Mouse (Mus musculus): ENCODE measurements around the gene Klk10. TPM values are rescaled to one million over a fixed set of nuclear protein-coding genes. Genes with fewer than 3 reads are reported as not detected.

Klk10 gene
- polyA plus RNA-seq (2017; shearing (Covaris generic)), result 0.21 TPM

GRCm38 (mm10) chr7:43780746-43781145 lies at the start of gene Klk10:
Klk10 (plus strand) TSS chr7:43781035.

GRCm38 (mm10) chr7:43768597-43768996 lies 12.2 kb upstream of the Klk10 start, which contains the start of gene Klk12:
Klk12 (plus strand) TSS chr7:43768897.

GRCm38 (mm10) chr7:43774364-43774763 lies 6.5 kb upstream of the Klk10 start, which contains the start of gene Klk11:
Klk11 (plus strand) TSS chr7:43774604.

GRCm38 (mm10) chr7:43791591-43791990 lies 10.8 kb downstream of the Klk10 start, which contains the start of gene Klk9:
Klk9 (plus strand) TSS chr7:43791891.

GRCm38 (mm10) chr7:43797333-43797769 lies 16.5 kb downstream of the Klk10 start, which contains the start of gene Klk8:
Klk8 (plus strand) TSS chr7:43797577.

GRCm38 (mm10) chr7:43810994-43811393 lies 30.2 kb downstream of the Klk10 start, which contains the start of gene Klk7:
Klk7 (plus strand) TSS chr7:43811294.

GRCm38 (mm10) chr7:43824199-43824598 lies 43.4 kb downstream of the Klk10 start, which contains the start of gene Klk6:
Klk6 (plus strand) TSS chr7:43824499.

Other genes starting within 250 kb of the Klk10 start
- gene Cd33, start 236.6 kb upstream of the Klk10 start, polyA plus RNA-seq (2017; shearing (Covaris generic)), result 0.27 TPM
- gene Zfp658, start 218.8 kb upstream of the Klk10 start, polyA plus RNA-seq (2017; shearing (Covaris generic)), result 6.2 TPM
- gene Zfp719, start 201.4 kb upstream of the Klk10 start, polyA plus RNA-seq (2017; shearing (Covaris generic)), result 15.6 TPM
- not detected for gene Zfp819, start 173.9 kb upstream of the Klk10 start, polyA plus RNA-seq (2017; shearing (Covaris generic))
- gene Ceacam18, start 146.3 kb upstream of the Klk10 start, polyA plus RNA-seq (2017; shearing (Covaris generic)), result not detected
- 1.8 TPM for gene Siglece, start 120.9 kb upstream of the Klk10 start, polyA plus RNA-seq (2017; shearing (Covaris generic))
- gene Ctu1, start 109.0 kb upstream of the Klk10 start, polyA plus RNA-seq (2017; shearing (Covaris generic)), result 5.2 TPM
- gene Klk14, start 90.6 kb upstream of the Klk10 start, polyA plus RNA-seq (2017; shearing (Covaris generic)), result not detected
- gene Klk13, start 68.5 kb upstream of the Klk10 start, polyA plus RNA-seq (2017; shearing (Covaris generic)), result not detected
- not detected for gene Klk12, start 12.1 kb upstream of the Klk10 start, polyA plus RNA-seq (2017; shearing (Covaris generic))
- not detected for gene Klk11, start 6.4 kb upstream of the Klk10 start, polyA plus RNA-seq (2017; shearing (Covaris generic))
- 0.99 TPM for gene Klk9, start 10.9 kb downstream of the Klk10 start, polyA plus RNA-seq (2017; shearing (Covaris generic))
- gene Klk8, start 16.5 kb downstream of the Klk10 start, polyA plus RNA-seq (2017; shearing (Covaris generic)), result 109 TPM
- gene Klk7, start 30.3 kb downstream of the Klk10 start, polyA plus RNA-seq (2017; shearing (Covaris generic)), result not detected
- not detected for gene Klk6, start 43.5 kb downstream of the Klk10 start, polyA plus RNA-seq (2017; shearing (Covaris generic))
- gene Klk5, start 60.9 kb downstream of the Klk10 start, polyA plus RNA-seq (2017; shearing (Covaris generic)), result not detected
- not detected for gene Klk4, start 100.1 kb downstream of the Klk10 start, polyA plus RNA-seq (2017; shearing (Covaris generic))
- gene Klk15, start 152.7 kb downstream of the Klk10 start, polyA plus RNA-seq (2017; shearing (Covaris generic)), result 0.51 TPM
- not detected for gene Klk1b8, start 169.6 kb downstream of the Klk10 start, polyA plus RNA-seq (2017; shearing (Covaris generic))
- gene Klk1b1, start 185.7 kb downstream of the Klk10 start, polyA plus RNA-seq (2017; shearing (Covaris generic)), result not detected
- gene Klk1b9, start 195.0 kb downstream of the Klk10 start, polyA plus RNA-seq (2017; shearing (Covaris generic)), result 0.73 TPM
- gene Klk1b11, start 214.8 kb downstream of the Klk10 start, polyA plus RNA-seq (2017; shearing (Covaris generic)), result not detected
- not detected for gene Klk1b26, start 231.1 kb downstream of the Klk10 start, polyA plus RNA-seq (2017; shearing (Covaris generic))